Mouse (Mus musculus) bone marrow, adult 2 months (tissue): ENCODE data around the gene Map3k5. TPM values are rescaled to one million over a fixed set of nuclear protein-coding genes. Genes with fewer than 3 reads are reported as not detected.

Experiments
- H3K27ac ChIP-seq: fragments of 200-500 bp; 2 replicates; pipeline ENCODE4 v1.5.1; 2012; ENCODE audit warnings: low read depth, mild to moderate bottlenecking, control low read depth, inconsistent platforms, low read length; ENCODE audit not compliant: control insufficient read depth, poor library complexity, insufficient read depth
- H3K4me1 ChIP-seq: fragments of 200-500 bp; 2 replicates; pipeline ENCODE4 v1.6.1; 2011; ENCODE audit warnings: low read length; ENCODE audit not compliant: control insufficient read depth, insufficient read depth
- H3K4me3 ChIP-seq: fragments of 200-500 bp; replicated peaks from 2 replicates; pipeline ENCODE3; 2011; ENCODE audit warnings: mild to moderate bottlenecking, low read depth, low read length, control low read depth; ENCODE audit not compliant: control insufficient read depth
- CTCF ChIP-seq: fragments of 200-500 bp; IDR thresholded peaks from 2 replicates; pipeline ENCODE4 v1.5.1; 2011; ENCODE audit warnings: low read length, control low read depth; ENCODE audit not compliant: control insufficient read depth, insufficient read depth
- POLR2A ChIP-seq: fragments of 200-500 bp; IDR thresholded peaks from 2 replicates; pipeline ENCODE4 v1.6.1; 2011; ENCODE audit warnings: low read depth, mild to moderate bottlenecking, control low read depth, low read length, borderline replicate concordance; ENCODE audit not compliant: control insufficient read depth
- WGBS: fragments of 180-500 bp; shearing (Covaris S2); methylation state at CpG from one replicate; pipeline ENCODE4 v1.1.7; 2018; 5-methylcytosine and 5-hydroxymethylcytosine counted together
- polyA plus RNA-seq: library from polyadenylated mRNA; stranded (reverse); fragments of >200 nt; gene quantifications from 2 replicates; pipeline ENCODE4 v1.2.4, GENCODE M21; 2011; ENCODE audit warnings: low replicate concordance; ENCODE audit not compliant: missing spikeins, insufficient read depth, insufficient read length

Gene Map3k5
- polyA plus RNA-seq, 1 experiment = 27.0 TPM

DNA sequence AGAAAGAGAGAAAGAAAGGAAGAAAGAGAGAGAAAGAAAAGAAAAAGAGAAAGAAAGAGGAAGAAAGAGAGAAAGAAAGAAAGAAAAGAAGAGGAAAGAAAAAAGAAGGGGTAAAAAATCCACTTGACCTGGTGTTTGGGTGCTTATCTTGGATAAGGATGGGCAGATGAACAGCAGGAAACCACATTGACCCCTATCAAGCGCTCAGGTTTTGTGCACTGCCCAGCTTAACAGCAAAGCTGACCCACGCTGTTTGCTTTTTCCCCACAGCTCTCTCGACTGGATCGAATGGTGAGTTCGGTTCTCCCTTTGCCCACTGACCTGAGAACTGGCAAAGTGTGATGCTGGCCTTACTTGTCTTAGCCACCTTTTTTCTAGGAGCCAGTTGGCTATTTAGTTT is 177.2 kb downstream of the Map3k5 start:
- H3K4me3 ChIP-seq = no peak overlapping the region
- H3K27ac ChIP-seq = no peak overlapping the region
- TF ChIP-seq CTCF = no peak
- no peak for TF ChIP-seq POLR2A
- 49% methylated on average over 5 of the region's 5 CpGs for WGBS
- H3K4me1 ChIP-seq = no peaks in the 10 kb centered on the region

DNA sequence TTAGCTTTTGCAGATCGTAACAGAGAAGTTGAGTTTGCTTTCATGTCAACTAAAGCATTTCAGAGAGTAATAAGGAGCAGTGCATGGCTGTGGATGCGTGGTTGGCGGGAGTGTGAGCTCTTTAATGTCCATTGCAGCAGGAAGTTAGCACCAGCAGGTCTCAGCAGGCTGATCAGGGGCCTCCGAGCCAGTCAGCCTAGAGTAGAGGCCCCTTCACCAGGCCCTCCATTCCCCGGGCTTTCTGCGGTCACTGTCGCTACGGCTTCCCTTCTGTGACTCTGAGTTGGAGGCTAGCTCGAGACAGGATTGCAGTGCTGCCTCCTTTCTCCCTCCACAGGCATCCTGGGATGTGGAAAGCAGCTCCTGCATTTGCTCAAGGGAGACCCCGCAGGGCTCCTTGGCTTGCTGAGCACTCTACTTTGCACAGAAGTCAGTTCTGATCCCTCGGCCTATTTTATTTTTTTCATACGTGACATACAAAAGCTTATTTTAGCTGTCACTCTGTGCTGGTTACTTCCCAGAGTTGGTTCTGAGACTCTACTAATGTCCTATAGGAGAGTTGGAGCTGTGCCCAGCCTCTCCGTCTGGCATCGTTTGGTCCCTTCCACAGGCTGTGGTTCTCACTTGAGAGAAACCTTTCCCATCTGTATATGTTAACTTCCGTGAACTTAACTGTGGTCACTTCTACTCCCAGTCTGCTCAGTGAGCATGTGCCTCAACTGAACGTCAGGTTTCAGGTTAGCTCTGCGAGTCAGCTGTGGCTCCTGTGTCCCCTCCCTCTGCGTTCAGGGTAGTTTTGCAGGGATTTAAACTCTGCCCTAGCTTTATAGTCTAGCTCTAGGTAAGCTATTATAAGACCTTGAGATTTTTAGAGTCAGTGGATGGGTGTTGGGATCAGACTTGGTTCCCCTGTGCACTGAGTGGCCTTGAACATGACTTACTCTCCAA is 178.0 kb downstream of the Map3k5 start:
- Histone ChIP-seq H3K4me3 (no peak overlapping the region), H3K4me1 (no peaks in the 10 kb centered on the region), H3K27ac (no peak overlapping the region)
- 80% methylated on average over 18 of the region's 18 CpGs for WGBS
- TF ChIP-seq POLR2A = no peak
- no peak for TF ChIP-seq CTCF

DNA sequence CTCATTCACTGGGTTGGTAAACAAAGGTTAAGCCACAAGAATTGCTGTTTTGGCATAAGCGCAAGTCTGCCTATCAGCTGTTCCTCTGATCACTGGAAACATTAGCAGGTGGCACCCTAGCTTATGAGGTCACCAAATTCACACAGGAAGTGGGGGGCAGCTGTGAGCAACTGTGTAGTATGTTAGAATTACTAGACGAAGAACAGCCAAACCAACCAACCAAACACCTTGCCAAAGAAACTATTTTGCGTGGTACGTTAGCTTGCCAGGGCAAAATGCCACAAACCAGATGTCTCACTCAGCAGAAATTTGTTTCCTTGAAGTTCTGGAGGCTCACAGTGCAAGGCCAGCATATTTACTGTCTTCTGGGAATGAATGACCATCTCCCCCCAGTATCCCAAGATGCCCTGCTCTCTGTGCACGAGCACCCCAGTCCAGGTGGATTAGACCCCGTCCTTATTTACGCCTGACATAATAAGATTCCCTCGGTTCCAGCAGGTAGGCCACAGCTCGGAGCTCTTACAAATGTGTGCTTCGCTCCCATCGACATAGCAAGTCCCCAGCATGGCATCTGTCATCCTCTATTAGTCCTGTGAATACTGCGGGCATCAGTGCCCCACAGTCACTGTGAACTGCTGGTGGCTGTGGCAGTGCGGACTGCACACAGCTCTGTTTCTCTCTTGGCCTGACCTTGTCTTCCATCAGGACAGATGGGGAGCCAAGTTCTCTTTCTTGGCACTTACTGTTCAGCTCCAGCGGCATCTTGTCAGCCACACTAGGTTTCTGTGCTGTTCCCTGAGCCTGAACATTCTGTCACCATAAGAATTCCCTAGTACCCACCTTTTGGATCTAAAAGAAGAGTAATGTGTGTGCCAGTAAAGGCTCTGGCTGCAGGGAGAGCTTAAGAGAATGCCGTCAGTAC is 185.5 kb downstream of the Map3k5 start:
- H3K27ac ChIP-seq = no peak overlapping the region
- TF ChIP-seq CTCF (no peak), POLR2A (no peak)
- H3K4me3 ChIP-seq = no peak overlapping the region
- H3K4me1 ChIP-seq = peaks cover 1% of the 10 kb centered on the region; the same call in 1 of the 2 replicates
- WGBS = 79% methylated on average over 15 of the region's 15 CpGs

DNA sequence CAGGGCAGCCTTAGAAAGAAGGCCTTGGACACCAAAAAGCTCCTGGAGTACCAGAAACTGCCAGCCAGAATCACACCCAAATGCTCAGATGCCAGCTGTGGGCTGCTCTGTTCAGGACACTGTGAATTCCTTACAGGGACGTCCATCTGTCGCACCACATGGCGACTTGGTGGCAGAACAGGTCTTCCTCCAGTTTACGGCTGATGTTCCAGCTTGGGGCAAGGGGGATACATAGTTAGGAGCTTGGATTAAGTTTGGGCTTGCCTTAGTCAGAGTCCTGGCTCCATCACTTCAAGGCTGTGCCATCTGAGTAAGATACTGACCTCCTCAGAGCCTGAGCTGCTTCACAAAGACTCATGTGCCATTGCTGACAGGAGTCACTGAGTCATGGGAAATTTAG is 187.7 kb downstream of the Map3k5 start:
- Histone ChIP-seq H3K4me1 (peaks cover 1% of the 10 kb centered on the region; the same call in 1 of the 2 replicates), H3K4me3 (no peak overlapping the region), H3K27ac (no peak overlapping the region)
- no peak for TF ChIP-seq CTCF
- TF ChIP-seq POLR2A = no peak
- WGBS = 86% methylated on average over 4 of the region's 4 CpGs

DNA sequence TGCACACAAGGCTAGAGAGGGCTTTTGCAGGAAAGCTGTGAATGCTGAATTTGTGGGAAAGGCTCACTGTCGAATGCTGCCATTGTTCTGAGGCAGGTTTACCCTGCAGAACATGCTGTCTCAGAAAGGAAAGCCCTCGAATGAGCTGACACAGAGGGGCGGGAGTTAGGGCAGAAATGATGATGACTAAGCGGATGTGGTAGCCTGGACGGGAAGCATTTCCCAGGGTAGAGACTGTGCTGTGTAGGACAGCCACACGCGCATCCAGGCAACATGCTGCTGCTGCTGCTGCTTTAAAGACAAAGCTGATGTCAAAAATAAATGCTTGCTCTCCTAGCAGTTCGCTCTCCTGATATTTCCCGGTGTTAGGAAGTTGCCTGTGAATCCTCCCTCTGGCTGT is 189.1 kb downstream of the Map3k5 start:
- TF ChIP-seq CTCF (no peak), POLR2A (no peak)
- Histone ChIP-seq H3K4me1 (peaks cover 1% of the 10 kb centered on the region; the same call in 1 of the 2 replicates), H3K4me3 (no peak overlapping the region), H3K27ac (no peak overlapping the region; the same call in 1 of the 2 replicates)
- 12% methylated on average over 9 of the region's 9 CpGs for WGBS

DNA sequence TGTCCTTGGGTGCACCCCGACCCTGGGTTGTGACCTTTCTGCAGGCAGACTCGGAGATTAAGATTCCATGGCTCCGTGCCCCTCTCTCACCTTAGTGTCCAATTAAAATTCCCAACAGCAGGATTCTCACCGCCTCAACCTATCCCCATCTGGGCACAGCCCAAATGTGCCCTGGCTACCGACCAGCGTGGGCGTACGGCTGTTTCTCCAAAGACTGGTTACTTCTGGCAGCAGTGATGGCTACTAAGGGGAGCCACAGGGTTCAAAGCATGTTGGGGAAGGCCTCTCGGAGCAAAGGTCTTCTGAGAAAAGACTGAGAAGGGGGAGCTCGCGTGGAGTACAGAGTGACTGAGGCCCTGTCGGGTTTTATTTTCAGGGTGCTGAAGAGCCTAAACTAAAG is 190.3 kb downstream of the Map3k5 start:
- Histone ChIP-seq H3K4me1 (peaks cover 1% of the 10 kb centered on the region; the same call in 1 of the 2 replicates), H3K27ac (no peak overlapping the region), H3K4me3 (no peak overlapping the region)
- WGBS = 90% methylated on average over 12 of the region's 12 CpGs
- TF ChIP-seq POLR2A (no peak), CTCF (no peak)

DNA sequence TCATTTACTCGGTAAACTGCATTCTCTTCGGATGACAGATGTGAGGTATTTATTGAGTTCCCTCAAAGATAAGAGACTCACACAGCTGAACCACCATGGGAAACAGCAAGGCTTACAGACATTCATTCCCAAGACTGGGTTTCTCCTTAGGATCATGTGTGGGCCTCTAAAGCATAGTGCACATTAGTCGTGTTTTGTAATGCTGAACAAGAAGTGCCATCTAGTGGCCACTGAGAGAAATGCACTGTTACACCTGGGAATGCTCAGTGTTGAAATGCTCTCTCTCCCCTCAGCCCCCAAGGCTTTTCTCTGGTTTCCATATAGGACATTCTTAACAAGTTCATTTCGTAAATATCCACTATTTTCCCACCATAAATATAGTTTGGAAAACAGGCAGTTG is 191.0 kb downstream of the Map3k5 start:
- H3K4me3 ChIP-seq = no peak overlapping the region
- H3K27ac ChIP-seq = no peak overlapping the region
- H3K4me1 ChIP-seq = peaks cover 1% of the 10 kb centered on the region; the same call in 1 of the 2 replicates
- 45% methylated on average over 4 of the region's 4 CpGs for WGBS
- TF ChIP-seq POLR2A = no peak
- peak; percentile 48; the same call in 1 of the 2 replicates for TF ChIP-seq CTCF
